Mouse (Mus musculus) bone marrow, adult 2 months (tissue): ENCODE data around the gene Prkn.

Experiments
- CTCF ChIP-seq: fragments of 200-500 bp; IDR thresholded peaks from 2 replicates; pipeline ENCODE4 v1.5.1; 2011; ENCODE audit warnings: low read length, control low read depth; ENCODE audit not compliant: control insufficient read depth, insufficient read depth
- POLR2A ChIP-seq: fragments of 200-500 bp; IDR thresholded peaks from 2 replicates; pipeline ENCODE4 v1.6.1; 2011; ENCODE audit warnings: low read depth, mild to moderate bottlenecking, control low read depth, low read length, borderline replicate concordance; ENCODE audit not compliant: control insufficient read depth

DNA sequence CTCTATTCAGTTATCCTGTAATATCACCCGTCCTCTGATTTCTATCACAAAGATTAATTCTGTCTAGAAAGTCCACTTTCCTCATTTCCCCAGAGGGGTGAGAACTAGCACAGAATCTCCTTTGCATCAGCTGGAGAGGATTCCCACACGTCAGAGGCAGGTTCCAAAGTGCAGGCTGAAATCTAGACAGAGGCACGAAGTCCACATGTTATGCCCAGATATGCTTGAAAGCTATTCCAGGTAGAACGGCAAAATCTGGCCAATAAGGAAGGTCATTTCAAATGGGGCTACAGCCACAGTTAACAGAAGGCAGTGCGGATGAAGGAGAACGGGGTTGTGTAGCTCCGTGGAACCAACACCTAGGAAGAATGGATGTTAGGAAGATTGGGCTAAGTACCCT lies 478.8 kb downstream of the Prkn start:
- TF ChIP-seq CTCF (no peak), POLR2A (no peak)
